Mouse (Mus musculus): ENCODE data around the gene Birc3.

- no peak for TF ChIP-seq CHD1 (IDR thresholded peaks at IDR 0.05; ENCODE audit: low read depth, low read length)
- TF ChIP-seq POLR2A (IDR thresholded peaks at IDR 0.05; ENCODE audit: control insufficient read depth in 1 of 2, insufficient read depth in 1 of 2, low read depth in 1 of 2, low read length in 2 of 2, poor library complexity in 1 of 2) = no peak
- no peak for TF ChIP-seq TAL1 (IDR thresholded peaks at IDR 0.05; ENCODE audit: low read length)
- TF ChIP-seq SIN3A (IDR thresholded peaks at IDR 0.05; ENCODE audit: low read length) = no peak
- TF ChIP-seq CTCF (IDR thresholded peaks at IDR 0.05 in 2 of 3, conservative IDR thresholded peaks at IDR 0.05 in 1 of 3; ENCODE audit: control insufficient read depth in 1 of 3, insufficient read depth in 1 of 3, low read depth in 2 of 3, low read length in 3 of 3, poor library complexity in 1 of 3, severe bottlenecking in 1 of 3) = no peak
- no peak for TF ChIP-seq MXI1 (IDR thresholded peaks at IDR 0.05; ENCODE audit: low read depth, low read length)
- no peak for TF ChIP-seq CHD2 (IDR thresholded peaks at IDR 0.05; ENCODE audit: low read length)
Observed at GRCm38 (mm10) chr9:7805101-7805506, 67.9 kb downstream of the Birc3 start.
